Mouse (Mus musculus): ENCODE data around the gene Arhgef26.

The Arhgef26 gene

DNA sequence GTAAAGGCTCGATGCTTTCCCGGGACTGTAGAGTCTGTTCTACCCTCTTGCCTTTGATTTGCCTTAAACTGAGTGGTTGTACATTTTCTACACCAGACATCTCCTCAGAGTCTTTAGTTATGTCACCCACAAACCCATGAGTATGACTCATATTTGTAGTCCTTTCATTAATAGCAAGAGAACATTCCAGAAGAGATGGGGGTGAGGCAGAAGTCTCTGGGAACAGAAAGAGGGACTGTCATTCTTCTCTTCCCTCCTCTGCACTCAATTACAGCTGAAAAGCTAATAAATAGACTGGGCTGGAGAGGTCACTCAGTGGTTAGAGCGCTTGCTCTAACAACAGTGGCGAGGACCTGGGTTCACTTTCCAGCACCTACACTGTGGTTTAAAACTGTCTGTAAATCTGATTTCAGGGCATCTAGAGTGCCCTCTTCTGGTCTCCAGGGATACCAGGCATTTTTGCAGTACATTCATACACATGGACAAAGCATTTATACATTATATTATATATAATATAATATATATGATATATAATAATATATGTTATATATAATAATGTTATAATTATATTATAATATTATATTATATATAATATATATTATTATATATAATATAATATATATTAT is 111.8 kb downstream of the Arhgef26 start:
- DNase-seq (ENCODE audit: low spot score in 2 of 2): no peak

DNA sequence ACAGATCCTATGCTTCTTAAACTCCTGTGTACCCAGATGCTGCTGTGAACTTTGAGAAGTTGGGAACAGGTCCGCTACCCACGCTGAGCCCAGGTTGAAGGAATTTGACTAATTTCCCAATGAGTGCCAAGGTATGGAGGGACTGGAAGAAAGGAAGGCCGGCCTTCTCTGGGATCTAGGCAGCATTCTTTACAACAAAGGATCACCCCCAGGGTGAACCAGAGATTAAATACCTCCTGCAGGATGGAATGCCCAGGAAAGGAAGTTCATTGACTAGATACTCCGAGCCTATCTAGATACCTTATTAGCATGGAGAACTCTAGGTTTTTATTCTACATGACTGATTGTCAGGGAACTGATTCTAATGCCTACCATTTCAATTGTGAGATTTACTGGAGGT is 114.8 kb downstream of the Arhgef26 start:
- no peak for DNase-seq (ENCODE audit: low spot score in 2 of 2)

DNA sequence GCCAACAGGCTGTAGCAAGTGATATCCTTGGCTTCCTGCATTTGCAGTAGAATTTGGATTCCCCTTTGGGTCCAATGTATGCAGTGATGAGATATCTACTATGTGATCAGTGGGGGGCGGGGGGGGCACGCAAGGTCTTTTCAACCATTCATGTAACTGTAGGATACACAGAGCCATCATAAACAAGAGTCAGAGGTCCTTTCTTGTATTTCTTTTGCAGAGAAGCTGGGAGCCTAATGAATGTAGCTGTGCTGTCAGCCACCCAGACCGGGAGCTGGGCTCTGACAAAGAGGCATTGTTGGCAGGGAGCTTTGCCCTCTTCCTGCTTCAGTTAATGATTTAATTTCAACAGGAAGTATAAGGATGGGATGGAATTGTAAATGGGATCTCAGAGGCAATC is 116.0 kb downstream of the Arhgef26 start:
- DNase-seq (ENCODE audit: low spot score in 2 of 2): no peak

DNA sequence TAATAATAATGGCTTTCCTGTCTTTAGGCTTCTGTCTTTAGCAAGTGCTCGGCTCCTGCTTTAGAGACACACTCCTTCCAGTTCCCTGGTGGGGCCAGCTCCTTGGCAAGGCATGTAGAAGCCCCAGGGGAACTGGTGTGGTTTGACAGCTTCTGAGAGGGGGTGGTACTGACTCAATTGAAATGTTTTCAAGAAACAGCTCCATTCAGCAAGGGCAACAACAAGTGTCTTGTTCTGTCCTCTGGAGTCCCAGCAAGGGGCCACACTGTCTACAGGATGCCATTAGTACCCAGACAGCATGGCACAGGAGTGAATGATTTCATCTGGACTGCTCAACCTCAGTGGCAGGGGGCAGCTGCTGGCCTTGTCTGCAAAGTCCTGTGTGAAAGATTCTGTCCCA is 117.7 kb downstream of the Arhgef26 start:
- DNase-seq (ENCODE audit: low spot score in 2 of 2): no peak

DNA sequence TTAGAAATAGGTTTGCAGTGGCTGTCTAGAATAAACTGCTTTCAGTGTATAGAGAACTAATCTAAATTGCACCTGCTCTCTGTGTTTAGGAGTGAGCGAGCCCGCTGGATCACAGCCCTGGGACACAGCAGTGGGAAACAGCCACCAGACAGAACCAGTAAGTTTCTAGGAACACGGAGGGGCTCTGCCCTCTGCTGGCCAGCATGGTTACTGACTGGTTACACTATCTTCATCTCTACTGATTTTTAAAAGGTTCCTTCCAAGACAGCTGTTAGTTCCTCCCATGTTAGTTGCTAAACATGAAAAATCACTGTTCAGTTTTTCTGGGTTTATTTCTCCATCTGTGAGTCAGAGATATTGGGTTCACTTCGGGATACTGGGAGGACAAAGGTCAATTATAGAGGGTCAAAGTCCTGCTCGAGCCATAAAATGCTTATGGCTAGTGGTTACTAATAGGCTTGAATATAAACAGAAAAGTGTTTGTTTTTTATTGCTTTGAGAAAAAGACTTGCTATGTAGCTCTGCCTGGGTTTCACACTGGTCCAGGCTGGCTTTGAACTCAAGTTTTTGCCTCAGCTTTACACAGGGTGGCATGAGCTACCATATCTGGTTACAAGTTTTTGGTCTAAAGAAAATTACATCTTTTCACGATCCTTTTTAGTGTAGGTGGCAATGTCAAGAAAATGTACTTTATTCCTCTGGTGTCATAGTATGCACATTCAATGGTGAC is 120.3 kb downstream of the Arhgef26 start:
- peak in 1 of 2 experiments; percentile 4 for DNase-seq (ENCODE audit: low spot score in 2 of 2)

DNA sequence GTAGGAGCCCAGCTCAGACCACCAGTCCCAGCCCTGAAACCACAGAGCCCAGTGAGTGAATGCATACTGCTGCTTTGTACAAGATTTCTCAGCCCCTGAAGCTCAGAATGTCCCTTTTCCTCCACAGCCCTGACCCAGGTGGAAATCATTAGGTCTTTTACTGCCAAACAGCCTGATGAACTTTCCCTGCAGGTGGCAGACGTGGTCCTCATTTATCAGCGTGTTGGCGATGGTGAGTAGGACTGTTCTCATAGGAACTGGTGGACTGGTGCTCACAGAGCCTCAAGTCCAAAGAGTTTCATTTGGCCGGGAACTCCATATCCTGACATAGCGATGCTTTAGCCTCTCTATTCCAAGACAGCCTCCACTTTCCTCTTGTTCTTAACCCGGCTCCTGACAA is 121.3 kb downstream of the Arhgef26 start:
- DNase-seq (ENCODE audit: low spot score in 2 of 2): no peak

DNA sequence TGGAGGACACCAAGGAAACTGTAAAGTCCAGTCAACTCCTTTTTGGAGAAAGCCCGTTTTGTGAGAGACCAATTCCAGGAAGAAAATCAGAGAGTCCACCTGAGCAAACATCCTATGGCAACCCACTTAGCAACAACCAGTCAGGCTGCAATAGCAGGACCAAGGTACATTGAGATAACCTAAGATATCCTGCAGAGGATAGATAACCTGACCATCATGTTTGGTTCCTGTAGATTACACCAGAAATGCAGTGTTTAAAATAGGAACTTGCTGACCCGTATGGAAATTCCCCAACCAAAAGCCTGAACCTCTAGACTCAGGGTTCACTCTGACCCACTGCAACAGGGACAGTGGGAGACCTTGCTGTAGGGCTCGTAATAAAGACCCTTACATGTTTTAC is 126.1 kb downstream of the Arhgef26 start:
- no peak for DNase-seq (ENCODE audit: low spot score in 2 of 2)

DNA sequence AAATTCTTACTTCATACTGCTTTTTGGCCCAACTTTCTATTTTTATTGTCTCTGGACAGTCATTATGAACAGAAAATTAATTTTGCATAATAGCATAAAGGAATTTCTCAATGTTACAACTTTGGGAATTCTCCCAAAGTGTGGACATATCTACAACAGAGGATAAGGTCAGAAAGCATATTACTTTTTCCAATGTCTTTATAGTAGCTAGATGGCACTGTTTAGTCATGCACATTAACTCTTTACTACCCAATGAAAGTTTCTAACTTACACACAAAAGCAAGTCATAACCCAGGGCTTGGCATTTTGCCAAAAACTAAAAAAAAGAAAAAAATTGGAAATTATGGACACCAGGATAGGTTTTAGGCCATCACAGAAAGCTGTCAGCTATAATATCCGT is 132.0 kb downstream of the Arhgef26 start:
- DNase-seq (ENCODE audit: low spot score in 2 of 2): no peak

DNA sequence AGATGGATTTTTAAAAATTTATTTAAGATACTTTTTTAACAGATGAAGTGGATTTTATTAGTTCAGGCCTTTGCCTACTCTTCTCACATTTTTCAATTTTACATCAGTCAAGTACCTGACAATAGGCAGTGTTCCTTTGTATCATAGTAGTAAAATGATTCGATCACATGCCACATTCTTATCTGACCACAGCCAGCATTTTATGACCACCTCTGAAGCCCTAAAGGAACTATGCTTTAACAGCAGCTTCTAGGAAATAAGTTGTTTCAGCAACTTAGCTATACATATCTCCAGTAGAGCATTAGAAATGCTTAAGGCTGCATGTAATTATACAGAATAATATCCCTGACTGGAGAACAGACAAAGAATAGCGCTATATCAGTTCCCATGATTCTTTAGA is 146.2 kb downstream of the Arhgef26 start:
- DNase-seq (ENCODE audit: low spot score in 2 of 2): no peak

DNA sequence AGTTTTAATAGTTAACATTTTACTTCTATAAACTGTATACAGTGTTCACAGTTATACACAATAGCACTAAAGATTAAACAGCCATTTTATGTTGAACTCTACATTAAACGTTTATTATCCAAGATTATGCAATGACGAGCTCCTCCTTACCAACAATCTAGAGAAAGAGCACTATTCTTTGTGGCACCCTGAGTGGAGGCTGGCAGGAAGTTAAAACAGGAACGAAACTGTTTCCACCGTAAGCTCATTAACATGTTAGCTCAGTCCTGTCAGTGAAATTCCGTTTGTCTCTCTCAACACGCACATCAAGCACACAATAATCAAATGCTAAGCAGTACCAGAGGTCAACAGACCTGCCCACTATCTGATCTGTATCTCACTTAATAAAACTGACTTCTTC is 154.4 kb downstream of the Arhgef26 start:
- no peak for DNase-seq (ENCODE audit: low spot score in 2 of 2)

DNA sequence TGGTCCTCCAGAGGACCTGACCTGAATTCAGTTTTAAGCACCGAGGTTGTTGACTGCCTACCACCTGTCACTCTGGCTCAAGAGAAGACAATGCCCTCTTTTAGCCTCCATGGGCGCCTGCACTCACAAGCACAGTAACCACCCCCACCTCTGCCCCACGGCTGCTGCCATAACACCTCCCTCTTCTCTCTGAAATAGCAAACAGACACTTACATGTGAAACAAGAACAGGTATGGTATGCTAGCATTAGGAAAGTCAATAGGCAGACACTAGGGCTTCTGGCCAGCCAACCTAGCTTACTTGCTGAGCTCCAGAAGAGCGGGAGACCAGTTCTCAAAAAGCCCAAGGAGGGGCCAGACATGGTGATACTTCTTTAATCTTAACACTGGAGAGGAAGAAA is 161.2 kb downstream of the Arhgef26 start:
- no peak for DNase-seq (ENCODE audit: low spot score in 2 of 2)

DNA sequence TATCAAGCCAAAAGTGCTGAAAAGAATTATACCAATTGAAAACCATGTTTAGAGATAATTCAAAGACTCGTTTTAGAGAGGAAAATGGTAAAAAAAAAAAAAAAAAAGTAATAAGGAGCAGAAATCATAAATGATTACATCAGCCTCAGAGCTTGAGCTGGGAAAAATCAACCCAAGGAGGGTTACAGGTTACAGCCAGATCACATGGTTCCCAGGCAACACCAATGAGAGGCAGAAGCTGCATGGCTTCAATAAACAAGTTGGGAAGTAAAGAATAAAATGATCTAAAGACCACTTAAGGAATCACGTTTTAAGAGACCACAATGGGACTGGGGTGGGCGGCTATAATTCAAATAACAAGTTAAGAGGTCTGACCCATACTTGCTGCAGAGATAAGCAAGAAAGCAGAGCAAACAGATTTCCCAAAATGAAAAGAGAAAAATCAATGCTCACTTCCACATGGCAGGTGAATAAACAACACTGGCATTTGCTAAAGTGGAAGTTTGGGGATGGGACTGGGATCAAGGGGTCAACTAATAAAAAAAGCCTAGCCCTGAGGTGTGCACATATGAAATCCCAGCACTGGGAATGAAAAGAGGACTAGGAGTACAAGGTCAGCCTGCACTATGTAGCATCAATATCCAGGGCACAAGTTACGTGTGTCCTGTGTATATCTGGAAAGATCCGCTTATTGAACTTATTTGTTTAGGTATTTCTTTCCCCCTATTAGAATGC is 167.2 kb downstream of the Arhgef26 start:
- DNase-seq (ENCODE audit: low spot score in 2 of 2): no peak

DNA sequence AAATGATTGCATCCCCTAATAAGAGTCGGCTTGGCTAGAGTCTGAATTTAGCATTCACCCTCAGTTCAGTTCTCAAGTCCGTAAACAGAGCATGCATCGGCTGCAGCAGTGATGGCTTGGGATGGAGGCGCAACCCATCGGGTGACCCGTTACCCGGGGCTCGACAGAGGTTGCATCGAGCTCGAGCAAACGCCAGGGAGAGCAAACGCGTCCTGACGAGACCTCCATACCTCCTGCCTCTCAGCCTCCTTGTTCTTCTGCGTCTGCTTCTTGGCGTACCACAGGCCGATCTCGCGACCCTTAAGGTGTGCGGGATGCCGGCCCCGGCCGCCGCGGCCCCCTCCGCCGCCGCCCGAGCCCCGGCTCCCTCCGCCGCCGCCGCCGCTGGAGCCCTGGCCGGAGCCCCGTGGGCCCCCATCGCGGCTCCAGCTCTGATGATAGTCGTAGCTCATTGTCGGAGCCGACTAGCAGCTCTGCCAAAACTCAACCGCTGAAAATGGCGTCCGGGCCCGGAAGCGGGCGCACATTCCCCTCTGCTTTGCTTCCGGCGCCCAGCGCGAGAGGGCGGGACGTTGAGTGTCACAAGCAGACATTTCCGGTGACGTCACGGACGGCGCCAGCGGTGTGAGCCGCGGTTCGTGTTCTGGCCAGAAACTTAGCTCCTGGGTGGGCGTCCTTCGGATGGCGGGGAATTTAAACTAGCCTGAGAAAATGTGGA is 168.5 kb downstream of the Arhgef26 start, which contains the start of gene Dhx36:
Gene Dhx36 (minus strand): TSS at position 517 of the 718 bp plus-strand sequence.
- DNase-seq (ENCODE audit: low spot score in 2 of 2): peak; percentile 92 to 94

DNA sequence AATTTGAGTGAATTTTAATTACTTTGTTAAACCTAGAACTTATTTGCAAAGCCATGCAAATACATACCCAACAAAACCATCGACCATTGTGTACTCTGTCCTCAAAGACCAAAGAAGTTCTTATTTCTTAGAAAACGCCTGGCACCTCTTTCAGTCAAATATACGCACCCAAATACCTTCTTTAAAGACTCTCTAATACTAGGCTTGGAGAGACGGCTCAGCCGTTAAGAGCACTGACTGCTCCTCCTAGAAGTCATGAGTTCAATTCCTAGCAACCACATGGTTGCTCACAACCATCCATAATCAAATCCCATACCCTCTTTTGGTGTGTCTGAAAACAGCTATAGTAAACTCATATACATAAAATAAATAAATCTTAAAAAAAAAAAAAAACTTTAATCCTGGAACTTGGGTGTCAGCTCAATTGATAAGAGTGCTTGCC is 169.1 kb downstream of the Arhgef26 start:
- no peak for DNase-seq (ENCODE audit: low spot score in 2 of 2)

Data from natural killer cell, adult 2 months (primary cell).